Mouse (Mus musculus) kidney, adult 2 months (tissue): ENCODE measurements at regions not wholly inside any gene's neighbourhood (a gene's known extent, or its start where the extent isn't known, plus 50 kb on each side); places are given as distances from the start of the nearest gene placed in this dataset.

ENCODE experiments used
- CTCF ChIP-seq: fragments of 200-500 bp; conservative IDR thresholded peaks from 2 replicates; pipeline ENCODE4 v1.5.1; 2011; ENCODE audit warnings: low read depth, mild to moderate bottlenecking, control low read depth, low read length, moderate library complexity, mixed read lengths; ENCODE audit not compliant: insufficient read depth, insufficient read length
- POLR2A ChIP-seq: fragments of 200-500 bp; IDR thresholded peaks from one replicate; pipeline ENCODE4 v1.6.1; 2011; ENCODE audit warnings: low read depth, low read length, control low read depth

- TF ChIP-seq CTCF, result no peak
- TF ChIP-seq POLR2A, result no peak
These were observed 1422.0 kb upstream of the Slc10a2 start for GRCm38 (mm10) chr8:6527171-6527570.
